In the genomic region with DNA sequence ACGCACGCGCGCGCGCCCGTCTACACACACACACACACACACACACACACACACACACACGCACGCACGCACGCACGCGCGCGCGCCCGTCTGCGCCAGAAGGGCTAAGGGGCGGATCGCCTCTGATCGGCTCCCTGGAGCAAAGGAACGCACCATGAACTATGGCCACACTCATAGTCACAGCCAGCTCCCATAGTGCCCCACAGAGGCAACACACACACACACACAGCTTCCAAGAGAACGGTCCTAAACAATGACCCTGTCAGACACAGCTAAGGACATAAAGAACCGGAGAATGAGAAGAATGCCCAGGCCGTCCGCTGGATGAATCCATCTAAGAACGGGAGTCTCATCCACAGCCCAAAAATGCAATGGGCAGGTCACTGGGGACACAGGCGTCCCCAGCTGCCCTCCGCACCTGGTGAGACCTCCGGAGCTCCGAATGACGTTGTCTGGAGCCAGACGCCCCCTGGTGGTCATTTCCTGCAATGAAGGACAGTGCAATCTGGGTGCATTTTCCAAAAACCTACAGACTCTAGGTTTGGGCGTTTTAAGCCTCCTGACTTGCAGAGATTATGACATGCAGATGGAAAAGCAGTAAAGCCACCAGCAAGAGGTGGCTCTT, we compare ENCODE assay signal across 7 mouse cellular contexts. TPM values are rescaled to one million over a fixed set of nuclear protein-coding genes. Genes with fewer than 3 reads are reported as not detected.
DNase-seq lines count a peak whose midpoint lies in the region; ATAC-seq lines count a peak whose summit lies in the region.

No protein-coding gene starts in this region.

- no peaks in the 10 kb centered on the region for H3K27me3 ChIP-seq in hindbrain, embryonic 12.5 days

- H3K9me3 ChIP-seq in hindbrain, embryonic 12.5 days (replicated peaks): no peaks in the 10 kb centered on the region

- peaks cover 26% of the 10 kb centered on the region for H3K4me1 ChIP-seq in hindbrain, embryonic 12.5 days

- DNase-seq in NIH3T3 (ENCODE audit: low read depth): peak; percentile 88
- DNase-seq in cerebellum, adult 8-10 months: peak; percentile 85
- peak; percentile 80 for DNase-seq in frontal cortex, postnatal 25 days (ENCODE audit: low spot score in 2 of 2)
- DNase-seq in left cerebral cortex, postnatal 14 days (ENCODE audit: low spot score in 2 of 2): peak; percentile 80 to 85
- peak; percentile 83 for DNase-seq in mesoderm, embryonic 11.5 days (ENCODE audit: low read depth, low spot score)
- peak; percentile 66 to 69 for DNase-seq in right cerebral cortex, postnatal 36 days (ENCODE audit: low spot score in 2 of 2)

- H3K36me3 ChIP-seq in hindbrain, embryonic 12.5 days: peaks cover 48% of the 10 kb centered on the region

- 42% methylated on average over 26 of the region's 34 CpGs for WGBS in hindbrain, embryonic 12.5 days

- no peak overlapping the region for H3K4me3 ChIP-seq in hindbrain, embryonic 12.5 days

- no peak overlapping the region for H3K27ac ChIP-seq in hindbrain, embryonic 12.5 days

- peak overlapping the region; percentile 20; the same call in 1 of the 2 replicates for H3K9ac ChIP-seq in hindbrain, embryonic 12.5 days

- peak; percentile 37 for ATAC-seq in hindbrain, embryonic 12.5 days (ENCODE audit: low FRiP score)

- H3K4me2 ChIP-seq in hindbrain, embryonic 12.5 days (replicated peaks): 0 out of 2 replicates have a peak overlapping the region, but pooled peaks have one; percentile 22

- intact Hi-C loops in left cerebral cortex, postnatal 14 days (cut with DNase I): loop anchor here (1.0 kb wide), 1 partner anchor 24 kb away; no protein-coding TSS in a partner anchor

RNA-seq across cellular contexts. Expression of a gene that starts 25.3 kb away (rescaled TPM):
- polyA plus RNA-seq in hindbrain, embryonic 12.5 days (2016; fragmentation: Nextera tagmentation; extraction: Ambion mirVana): 5.8 and 7.2 TPM in 2 replicates
- 1 to 10 TPM; 2.7 to 4.6 TPM for total RNA-seq in left cerebral cortex, postnatal 14 days (2021)

RNA-seq across cellular contexts. Expression of a gene that starts 26.6 kb away (rescaled TPM):
- polyA plus RNA-seq in hindbrain, embryonic 12.5 days (2016; fragmentation: Nextera tagmentation; extraction: Ambion mirVana): 57.5 and 59.0 TPM in 2 replicates
- total RNA-seq in left cerebral cortex, postnatal 14 days (2021): 10 to 100 TPM; 14.1 to 15.0 TPM

RNA-seq across cellular contexts. Expression of a gene that starts 39.2 kb away (rescaled TPM):
- polyA plus RNA-seq in hindbrain, embryonic 12.5 days (2016; fragmentation: Nextera tagmentation; extraction: Ambion mirVana): 255 and 266 TPM in 2 replicates
- total RNA-seq in left cerebral cortex, postnatal 14 days (2021): 100 to 1,000 TPM; 140 to 144 TPM

RNA-seq across cellular contexts. Expression of a gene that starts 46.8 kb away (rescaled TPM):
- polyA plus RNA-seq in hindbrain, embryonic 12.5 days (2016; fragmentation: Nextera tagmentation; extraction: Ambion mirVana): 57.3 and 62.9 TPM in 2 replicates
- 10 to 100 TPM; 18.4 to 21.8 TPM for total RNA-seq in left cerebral cortex, postnatal 14 days (2021)

RNA-seq across cellular contexts. Expression of a gene that starts 59.9 kb away (rescaled TPM):
- polyA plus RNA-seq in hindbrain, embryonic 12.5 days (2016; fragmentation: Nextera tagmentation; extraction: Ambion mirVana): 18.4 and 22.0 TPM in 2 replicates
- total RNA-seq in left cerebral cortex, postnatal 14 days (2021): 10 to 100 TPM; 24.6 to 26.0 TPM
